Comparison of ENCODE assay signal across 24 mouse cellular contexts in the genomic region with DNA sequence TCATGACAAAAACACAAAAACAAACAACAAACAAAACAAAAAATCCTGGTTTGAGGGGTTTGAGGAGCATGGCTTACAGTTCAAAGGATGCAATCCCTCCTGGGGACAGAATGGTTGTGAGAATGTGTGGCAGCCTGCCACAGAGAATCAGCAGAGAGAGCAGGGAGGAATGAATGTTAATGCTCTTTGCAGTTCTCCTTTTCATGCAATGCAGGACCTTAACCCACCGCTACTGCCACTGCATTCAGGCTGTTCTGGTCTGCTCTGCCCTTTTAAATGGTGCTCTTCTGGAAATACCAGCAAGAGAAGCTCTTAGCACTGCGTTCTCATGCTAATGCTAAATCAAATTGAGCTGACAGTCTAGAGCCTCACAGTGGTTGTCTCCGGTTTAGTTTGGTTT.
DNase-seq lines count a peak whose midpoint lies in the region; ATAC-seq and TF ChIP-seq lines count a peak whose summit lies in the region.
"Had no signal": no experiment of that assay in that cellular context is flagged by ENCODE, and none has a peak within 500 bp of the region (broad histone marks: within the 10 kb centered on the region; RNA-seq: fewer than 3 reads in every experiment).

No protein-coding gene starts in this region.

- H3K27me3 ChIP-seq in hindbrain, embryonic 15.5 days, result no peaks in the 10 kb centered on the region; the same call in 1 of the 2 replicates
- H3K27me3 ChIP-seq in hindbrain, embryonic 13.5 days, result peaks cover 10% of the 10 kb centered on the region
- no peaks in the 10 kb centered on the region for H3K27me3 ChIP-seq in midbrain, postnatal 0 days (ENCODE audit: insufficient read depth, low read length)
- H3K27me3 ChIP-seq in midbrain, embryonic 10.5 days (ENCODE audit: low read depth, poor library complexity, severe bottlenecking), result peaks cover 78% of the 10 kb centered on the region
- H3K27me3 ChIP-seq: CH12.LX; embryonic facial prominence, embryonic 12.5 days; heart, embryonic 13.5 days; intestine, embryonic 15.5 days; liver, embryonic 15.5 days had no signal

- no peaks in the 10 kb centered on the region for H3K9me3 ChIP-seq in hindbrain, embryonic 15.5 days
- H3K9me3 ChIP-seq in hindbrain, embryonic 13.5 days, result no peaks in the 10 kb centered on the region
- no peaks in the 10 kb centered on the region for H3K9me3 ChIP-seq in midbrain, postnatal 0 days (ENCODE audit: low read length)
- no peaks in the 10 kb centered on the region for H3K9me3 ChIP-seq in midbrain, embryonic 10.5 days (replicated peaks)
- H3K9me3 ChIP-seq: embryonic facial prominence, embryonic 12.5 days; heart, embryonic 13.5 days; intestine, embryonic 15.5 days; liver, embryonic 15.5 days had no signal

- H3K4me3 ChIP-seq in hindbrain, embryonic 15.5 days, result no peak overlapping the region
- H3K4me3 ChIP-seq in hindbrain, embryonic 13.5 days, result no peak overlapping the region
- H3K4me3 ChIP-seq in midbrain, postnatal 0 days (ENCODE audit: low read depth, low read length), result no peak overlapping the region
- no peak overlapping the region for H3K4me3 ChIP-seq in midbrain, embryonic 10.5 days
- H3K4me3 ChIP-seq: embryonic facial prominence, embryonic 12.5 days; heart, adult 2 months; heart, embryonic 13.5 days; intestine, embryonic 15.5 days; liver, embryonic 15.5 days had no signal

- 0 out of 2 replicates have a peak, but pooled peaks have one; percentile 19 for ATAC-seq in hindbrain, embryonic 15.5 days (ENCODE audit: low FRiP score, low read depth)
- ATAC-seq in hindbrain, embryonic 13.5 days (ENCODE audit: low FRiP score), result no peak
- ATAC-seq in midbrain, postnatal 0 days (ENCODE audit: low FRiP score), result no peak
- ATAC-seq: intestine, embryonic 15.5 days had no signal

- WGBS in hindbrain, embryonic 15.5 days, result 21% methylated on average over 3 of the region's 3 CpGs
- 20% methylated on average over 3 of the region's 3 CpGs for WGBS in hindbrain, embryonic 13.5 days
- WGBS in midbrain, postnatal 0 days, result 29% methylated on average over 3 of the region's 3 CpGs
- 23% methylated on average over 3 of the region's 3 CpGs for WGBS in midbrain, embryonic 10.5 days

- peaks cover 17% of the 10 kb centered on the region; the same call in 1 of the 2 replicates for H3K4me1 ChIP-seq in hindbrain, embryonic 15.5 days (replicated peaks)
- peaks cover 9% of the 10 kb centered on the region for H3K4me1 ChIP-seq in hindbrain, embryonic 13.5 days (replicated peaks)
- H3K4me1 ChIP-seq in midbrain, postnatal 0 days (ENCODE audit: insufficient read depth, low read length), result no peaks in the 10 kb centered on the region
- H3K4me1 ChIP-seq in midbrain, embryonic 10.5 days, result peaks cover 12% of the 10 kb centered on the region; the same call in 1 of the 2 replicates
- H3K4me1 ChIP-seq: intestine, embryonic 15.5 days; liver, embryonic 15.5 days had no signal

- no peaks in the 10 kb centered on the region for H3K36me3 ChIP-seq in hindbrain, embryonic 15.5 days
- H3K36me3 ChIP-seq in hindbrain, embryonic 13.5 days, result no peaks in the 10 kb centered on the region
- no peaks in the 10 kb centered on the region for H3K36me3 ChIP-seq in midbrain, postnatal 0 days (ENCODE audit: insufficient read depth, low read length)
- H3K36me3 ChIP-seq in midbrain, embryonic 10.5 days, result no peaks in the 10 kb centered on the region
- H3K36me3 ChIP-seq: embryonic facial prominence, embryonic 12.5 days; heart, embryonic 13.5 days; intestine, embryonic 15.5 days; liver, embryonic 15.5 days had no signal

- no peak overlapping the region for H3K27ac ChIP-seq in hindbrain, embryonic 15.5 days (replicated peaks)
- H3K27ac ChIP-seq in hindbrain, embryonic 13.5 days, result no peak overlapping the region
- H3K27ac ChIP-seq in midbrain, postnatal 0 days (ENCODE audit: low read depth, low read length), result no peak overlapping the region
- no peak overlapping the region for H3K27ac ChIP-seq in midbrain, embryonic 10.5 days (replicated peaks)
- H3K27ac ChIP-seq: embryonic facial prominence, embryonic 12.5 days; heart, adult 2 months; heart, embryonic 13.5 days; hindbrain, embryonic 14.5 days; intestine, embryonic 15.5 days; liver, embryonic 15.5 days had no signal

- TF ChIP-seq CTCF in midbrain, postnatal 0 days (IDR thresholded peaks at IDR 0.05), result 0 out of 2 replicates have a peak, but pooled peaks have one; percentile 18

- no peak overlapping the region for H3K4me2 ChIP-seq in hindbrain, embryonic 15.5 days
- H3K4me2 ChIP-seq in hindbrain, embryonic 13.5 days, result no peak overlapping the region
- H3K4me2 ChIP-seq in midbrain, postnatal 0 days (ENCODE audit: low read depth, low read length, poor library complexity, severe bottlenecking), result no peak overlapping the region
- H3K4me2 ChIP-seq: embryonic facial prominence, embryonic 12.5 days; heart, embryonic 13.5 days; hindbrain, embryonic 14.5 days; intestine, embryonic 15.5 days; liver, embryonic 15.5 days; midbrain, embryonic 11.5 days had no signal

- H3K9ac ChIP-seq in hindbrain, embryonic 15.5 days, result no peak overlapping the region
- H3K9ac ChIP-seq in hindbrain, embryonic 13.5 days, result no peak overlapping the region
- H3K9ac ChIP-seq in midbrain, postnatal 0 days (replicated peaks; ENCODE audit: low read length, poor library complexity, severe bottlenecking), result no peak overlapping the region
- H3K9ac ChIP-seq: embryonic facial prominence, embryonic 12.5 days; heart, embryonic 13.5 days; hindbrain, embryonic 14.5 days; intestine, embryonic 15.5 days; liver, embryonic 15.5 days had no signal

- no peak for DNase-seq in midbrain, postnatal 0 days (ENCODE audit: low spot score)
- no peak for DNase-seq in midbrain, embryonic 10.5 days (ENCODE audit: low spot score)
- DNase-seq in brain, adult 2 months (ENCODE audit: low read depth, low spot score), result peak; percentile 35
- DNase-seq in cerebellum, postnatal 25 days, result peak; percentile 59 to 67
- no peak for DNase-seq in frontal cortex, postnatal 14 days (ENCODE audit: low spot score in 2 of 2)
- no peak for DNase-seq in urinary bladder, postnatal 14 days (ENCODE audit: low spot score)
- DNase-seq: B cell, adult 2 months; gastrocnemius, postnatal 36 days; heart, adult 2 months; kidney, adult 8-10 months; kidney, postnatal 36 days; layer of hippocampus, adult 9-11 months; liver; right cerebral cortex, postnatal 14 days; spleen, adult 18-20 months had no signal

Comparison
In these comparisons a context has a peak if more than half of its experiments do, and no peak if none do; other contexts are left out.
1. DNase-seq: peak in brain, adult 2 months (single experiment) and cerebellum, postnatal 25 days (2 of 2); none in midbrain, postnatal 0 days (single experiment), midbrain, embryonic 10.5 days (single experiment), frontal cortex, postnatal 14 days (0 of 2) and urinary bladder, postnatal 14 days (single experiment).